Comparison of ENCODE assay signal across 11 mouse cellular contexts in the genomic region with DNA sequence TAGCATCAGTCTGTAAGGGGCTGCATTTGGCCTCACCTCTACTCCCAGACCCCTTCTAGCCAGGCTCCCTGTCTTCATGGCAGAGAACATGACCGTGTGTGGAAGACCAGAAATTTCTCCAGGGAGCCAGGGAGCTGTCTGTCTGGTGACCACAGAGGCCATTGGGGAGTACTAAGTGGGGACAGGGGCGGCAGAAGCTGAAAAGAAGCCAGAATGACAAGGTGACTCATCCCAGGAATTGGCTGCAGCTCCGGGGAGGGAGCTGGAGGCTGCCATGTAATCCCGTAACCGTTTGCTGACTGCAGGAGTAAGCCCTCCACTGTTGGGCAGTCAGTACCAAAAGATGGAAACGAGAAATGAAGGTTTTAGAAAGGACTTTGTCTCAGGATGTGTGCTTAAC. TPM values are rescaled to one million over a fixed set of nuclear protein-coding genes. Genes with fewer than 3 reads are reported as not detected.
DNase-seq lines count a peak whose midpoint lies in the region; ATAC-seq and TF ChIP-seq lines count a peak whose summit lies in the region.
"Had no signal": no experiment of that assay in that cellular context is flagged by ENCODE, and none has a peak within 500 bp of the region (broad histone marks: within the 10 kb centered on the region; RNA-seq: fewer than 3 reads in every experiment).

No protein-coding gene starts in this region.

- H3K27me3 ChIP-seq in intestine, embryonic 15.5 days (replicated peaks): 0 out of 2 replicates have a peak, but pooled peaks cover 3% of the 10 kb centered on the region
- no peaks in the 10 kb centered on the region for H3K27me3 ChIP-seq in intestine, embryonic 16.5 days (replicated peaks; ENCODE audit: control insufficient read depth, insufficient read depth, low read length)
- H3K27me3 ChIP-seq in heart, adult 2 months (ENCODE audit: control insufficient read depth, insufficient read depth, low read length): no peaks in the 10 kb centered on the region
- H3K27me3 ChIP-seq in forebrain, embryonic 13.5 days: peaks cover 32% of the 10 kb centered on the region

- no peak for TF ChIP-seq EP300 in heart, adult 2 months (IDR thresholded peaks at IDR 0.05; ENCODE audit: insufficient read depth, low read depth, low read length)

- no peaks in the 10 kb centered on the region for H3K9me3 ChIP-seq in intestine, embryonic 15.5 days
- no peaks in the 10 kb centered on the region for H3K9me3 ChIP-seq in intestine, embryonic 16.5 days (ENCODE audit: control insufficient read depth, low read length)
- no peaks in the 10 kb centered on the region for H3K9me3 ChIP-seq in forebrain, embryonic 13.5 days (replicated peaks)
- H3K9me3 ChIP-seq: neural tube, embryonic 12.5 days had no signal

- TF ChIP-seq POLR2A in heart, adult 2 months (IDR thresholded peaks at IDR 0.05; ENCODE audit: insufficient read depth, low read depth, low read length): no peak

- H3K4me2 ChIP-seq in intestine, embryonic 15.5 days (replicated peaks): peak overlapping the region; percentile 24
- H3K4me2 ChIP-seq in intestine, embryonic 16.5 days (ENCODE audit: low read depth, low read length): no peak overlapping the region
- no peak overlapping the region for H3K4me2 ChIP-seq in forebrain, embryonic 13.5 days
- H3K4me2 ChIP-seq: neural tube, embryonic 12.5 days had no signal

- 56% methylated on average over 6 of the region's 6 CpGs for WGBS in intestine, embryonic 15.5 days
- WGBS in intestine, embryonic 16.5 days: 45% methylated on average over 6 of the region's 6 CpGs
- 23% methylated on average over 6 of the region's 6 CpGs for WGBS in heart, adult 2 months
- WGBS in forebrain, embryonic 13.5 days: 45% methylated on average over 6 of the region's 6 CpGs

- no peak overlapping the region for H3K27ac ChIP-seq in intestine, embryonic 15.5 days
- H3K27ac ChIP-seq in intestine, embryonic 16.5 days (ENCODE audit: low read length): no peak overlapping the region
- H3K27ac ChIP-seq in heart, adult 2 months: peak overlapping the region; percentile 26
- no peak overlapping the region for H3K27ac ChIP-seq in forebrain, embryonic 13.5 days
- H3K27ac ChIP-seq: liver, embryonic 14.5 days; neural tube, embryonic 12.5 days had no signal

- H3K36me3 ChIP-seq in intestine, embryonic 15.5 days: no peaks in the 10 kb centered on the region; the same call in 1 of the 2 replicates
- no peaks in the 10 kb centered on the region; the same call in 1 of the 2 replicates for H3K36me3 ChIP-seq in intestine, embryonic 16.5 days (ENCODE audit: control insufficient read depth, insufficient read depth, low read length)
- H3K36me3 ChIP-seq in heart, adult 2 months (ENCODE audit: control insufficient read depth, insufficient read depth, low read length): no peaks in the 10 kb centered on the region
- H3K36me3 ChIP-seq in forebrain, embryonic 13.5 days (ENCODE audit: poor library complexity, severe bottlenecking): no peaks in the 10 kb centered on the region
- H3K36me3 ChIP-seq: neural tube, embryonic 12.5 days had no signal

- intact Hi-C loops in heart, adult 2 months (cut with DNase I): loop anchor here (2.0 to 5.0 kb wide), 3 partner anchors 35 to 110 kb away; no protein-coding TSS in a partner anchor

- no peak for TF ChIP-seq CTCF in heart, adult 2 months (IDR thresholded peaks at IDR 0.05)

- no peak overlapping the region for H3K9ac ChIP-seq in intestine, embryonic 15.5 days
- H3K9ac ChIP-seq in intestine, embryonic 16.5 days (ENCODE audit: low read depth, low read length): no peak overlapping the region
- no peak overlapping the region for H3K9ac ChIP-seq in heart, adult 2 months (ENCODE audit: low read depth, low read length)
- no peak overlapping the region for H3K9ac ChIP-seq in forebrain, embryonic 13.5 days
- H3K9ac ChIP-seq: liver, embryonic 14.5 days; neural tube, embryonic 12.5 days had no signal

- no peak overlapping the region for H3K4me3 ChIP-seq in intestine, embryonic 15.5 days (replicated peaks)
- H3K4me3 ChIP-seq in intestine, embryonic 16.5 days (ENCODE audit: low read length): no peak overlapping the region
- no peak overlapping the region for H3K4me3 ChIP-seq in heart, adult 2 months
- H3K4me3 ChIP-seq in forebrain, embryonic 13.5 days: no peak overlapping the region
- H3K4me3 ChIP-seq: neural tube, embryonic 12.5 days had no signal

- DNase-seq in 3134 (ENCODE audit: extremely low read depth, insufficient read length, low spot score): peak; percentile 69
- DNase-seq in adrenal gland, adult 2 months: peak; percentile 88
- peak in 1 of 2 experiments; percentile 47 for DNase-seq in heart, adult 2 months
- no peak for DNase-seq in yolk sac, embryonic 10.5 days (ENCODE audit: low spot score)
- DNase-seq in T-cell, adult 2 months (ENCODE audit: low spot score): no peak
- DNase-seq: kidney, adult 2 months had no signal

- peaks cover 25% of the 10 kb centered on the region for H3K4me1 ChIP-seq in intestine, embryonic 15.5 days (replicated peaks)
- H3K4me1 ChIP-seq in intestine, embryonic 16.5 days (ENCODE audit: control insufficient read depth, insufficient read depth, low read length): peaks cover 35% of the 10 kb centered on the region
- no peaks in the 10 kb centered on the region for H3K4me1 ChIP-seq in heart, adult 2 months (ENCODE audit: control insufficient read depth, insufficient read depth, low read length)
- peaks cover 21% of the 10 kb centered on the region for H3K4me1 ChIP-seq in forebrain, embryonic 13.5 days

- no peaks in the 10 kb centered on the region for H3K79me2 ChIP-seq in heart, adult 2 months (replicated peaks; ENCODE audit: control insufficient read depth, insufficient read depth, low read length)

- no peak for ATAC-seq in intestine, embryonic 15.5 days
- ATAC-seq in intestine, embryonic 16.5 days: no peak
- no peak for ATAC-seq in forebrain, embryonic 13.5 days

RNA-seq across cellular contexts. Expression of gene Dusp5, which starts 3.1 kb away (rescaled TPM):
- polyA plus RNA-seq in intestine, embryonic 15.5 days (2015; fragmentation: Nextera tagmentation; extraction: Ambion mirVana): 8.7 and 9.0 TPM in 2 replicates
- 7.9 and 11.0 TPM in 2 replicates for polyA plus RNA-seq in intestine, embryonic 16.5 days (2015; fragmentation: Nextera tagmentation; extraction: Ambion mirVana)
- total RNA-seq in adrenal gland, adult 2 months (2021): 10 to 100 TPM in 1 of 2 experiments, 1 to 10 TPM in 1; 8.8 to 15.3 TPM
- polyA plus RNA-seq in adrenal gland, adult 2 months (2012; rRNA removed): 4.5 and 6.5 TPM in 2 replicates
- 1 to 10 TPM; 4.7 to 6.9 TPM for total RNA-seq in heart, adult 2 months (2021)
- polyA plus RNA-seq in heart, adult 2 months (2012; rRNA removed): 7.5 and 7.6 TPM in 2 replicates
- 1.5 and 1.8 TPM in 2 replicates for polyA plus RNA-seq in forebrain, embryonic 13.5 days (2015; fragmentation: Nextera tagmentation; extraction: Ambion mirVana)

RNA-seq across cellular contexts. Expression of gene Nutf2-ps1, which starts 56.8 kb away (rescaled TPM):
- 366 and 397 TPM in 2 replicates for polyA plus RNA-seq in intestine, embryonic 15.5 days (2015; fragmentation: Nextera tagmentation; extraction: Ambion mirVana)
- 299 and 330 TPM in 2 replicates for polyA plus RNA-seq in intestine, embryonic 16.5 days (2015; fragmentation: Nextera tagmentation; extraction: Ambion mirVana)
- 10 to 100 TPM; 72.7 to 98.1 TPM for total RNA-seq in adrenal gland, adult 2 months (2021)
- 72.0 and 89.9 TPM in 2 replicates for polyA plus RNA-seq in adrenal gland, adult 2 months (2012; rRNA removed)
- 10 to 100 TPM; 65.8 to 74.1 TPM for total RNA-seq in heart, adult 2 months (2021)
- polyA plus RNA-seq in heart, adult 2 months (2012; rRNA removed): 155 and 162 TPM in 2 replicates
- 412 and 436 TPM in 2 replicates for polyA plus RNA-seq in forebrain, embryonic 13.5 days (2015; fragmentation: Nextera tagmentation; extraction: Ambion mirVana)

Comparison
In these comparisons a context has a peak if more than half of its experiments do, and no peak if none do; other contexts are left out.
1. DNase-seq: peak in 3134 (single experiment) and adrenal gland, adult 2 months (single experiment); none in yolk sac, embryonic 10.5 days (single experiment) and T-cell, adult 2 months (single experiment).